Mouse (Mus musculus) MEL (cell line): ENCODE results near the gene Zfp622. TPM values are rescaled to one million over a fixed set of nuclear protein-coding genes. Genes with fewer than 3 reads are reported as not detected.

ENCODE experiments used
- DNase-seq: peaks from one replicate; pipeline ENCODE4 v3.0.0; 2011; ENCODE audit warnings: low read depth, low spot score
- H3K27ac ChIP-seq: 2 replicates; pipeline ENCODE4 v1.5.1; 2012; ENCODE audit warnings: low read depth, mild to moderate bottlenecking, control low read depth, low read length, moderate library complexity; ENCODE audit not compliant: control insufficient read depth
- H3K27me3 ChIP-seq, 2 experiments: fragments of 150-350 bp in 1 of 2; sonication (generic) in 1 of 2; 2 replicates each; pipeline ENCODE4 v1.6.1; 2012; ENCODE audit warnings: low read length in 2 of 2, mild to moderate bottlenecking in 2 of 2, improper control_type of control experiment in 1 of 2, moderate library complexity in 1 of 2; ENCODE audit not compliant: insufficient read depth in 2 of 2, control insufficient read depth in 1 of 2
- H3K36me3 ChIP-seq, 2 experiments: 2 replicates each; pipeline ENCODE4 v1.6.1; 2012 to 2014; ENCODE audit warnings: low read length in 2 of 2, improper control_type of control experiment in 1 of 2, inconsistent platforms in 1 of 2, mild to moderate bottlenecking in 1 of 2; ENCODE audit not compliant: insufficient read depth in 2 of 2, control insufficient read depth in 1 of 2
- H3K4me1 ChIP-seq, 2 experiments: fragments of 150-350 bp in 1 of 2; sonication (generic) in 1 of 2; 2 replicates each; pipeline ENCODE4 v1.6.1; 2012; ENCODE audit warnings: low read length in 2 of 2, improper control_type of control experiment in 1 of 2, mild to moderate bottlenecking in 1 of 2; ENCODE audit not compliant: insufficient read depth in 2 of 2, control insufficient read depth in 1 of 2
- H3K4me3 ChIP-seq, 2 experiments: fragments of 150-350 bp in 1 of 2; sonication (generic) in 1 of 2; 2 replicates each; pipeline ENCODE4 v1.5.1; 2012; ENCODE audit warnings: low read depth in 2 of 2, low read length in 2 of 2, mild to moderate bottlenecking in 2 of 2, moderate library complexity in 2 of 2, control low read depth in 1 of 2, improper control_type of control experiment in 1 of 2; ENCODE audit not compliant: control insufficient read depth in 1 of 2, insufficient read depth in 1 of 2
- H3K79me2 ChIP-seq: 2 replicates; pipeline ENCODE4 v1.6.1; 2012; ENCODE audit warnings: mild to moderate bottlenecking, low read length, moderate library complexity; ENCODE audit not compliant: control insufficient read depth, poor library complexity, insufficient read depth
- H3K9ac ChIP-seq: 2 replicates; pipeline ENCODE4 v1.6.1; 2012; ENCODE audit warnings: low read depth, mild to moderate bottlenecking, control low read depth, low read length, moderate library complexity; ENCODE audit not compliant: control insufficient read depth, poor library complexity, severe bottlenecking
- H3K9me3 ChIP-seq: fragments of 150-350 bp; sonication (generic); replicated peaks from 2 replicates; pipeline ENCODE4 v1.6.1; 2012; ENCODE audit warnings: mild to moderate bottlenecking, low read length, improper control_type of control experiment, moderate library complexity; ENCODE audit not compliant: insufficient read depth
- BHLHE40 ChIP-seq: IDR thresholded peaks from 2 replicates; pipeline ENCODE4 v1.6.1; 2012; ENCODE audit warnings: low read depth, mild to moderate bottlenecking, inconsistent platforms, low read length, improper control_type of control experiment, borderline replicate concordance
- CHD1 ChIP-seq: IDR thresholded peaks from 2 replicates; pipeline ENCODE4 v1.6.1; 2012; ENCODE audit warnings: low read depth, mild to moderate bottlenecking, inconsistent platforms, low read length, improper control_type of control experiment
- CHD2 ChIP-seq: IDR thresholded peaks from 2 replicates; pipeline ENCODE4 v1.6.1; 2011; ENCODE audit warnings: low read length, improper control_type of control experiment
- E2F4 ChIP-seq: IDR thresholded peaks from 2 replicates; pipeline ENCODE4 v1.6.1; 2011; ENCODE audit warnings: low read depth, low read length, improper control_type of control experiment, borderline replicate concordance
- ELF1 ChIP-seq: IDR thresholded peaks from 2 replicates; pipeline ENCODE4 v1.6.1; 2014; ENCODE audit warnings: low read depth, mild to moderate bottlenecking, inconsistent platforms, low read length, improper control_type of control experiment, moderate library complexity
- ETS1 ChIP-seq: IDR thresholded peaks from 2 replicates; pipeline ENCODE4 v1.6.1; 2012; ENCODE audit warnings: low read depth, mild to moderate bottlenecking, inconsistent platforms, low read length, improper control_type of control experiment, moderate library complexity
- GATA1 ChIP-seq: IDR thresholded peaks from 2 replicates; pipeline ENCODE4 v1.6.1; 2011; ENCODE audit warnings: low read depth, low read length, improper control_type of control experiment
- HCFC1 ChIP-seq: IDR thresholded peaks from 2 replicates; pipeline ENCODE4 v1.6.1; 2012; ENCODE audit warnings: low read depth, mild to moderate bottlenecking, inconsistent platforms, low read length, improper control_type of control experiment, moderate library complexity
- JUND ChIP-seq: IDR thresholded peaks from 2 replicates; pipeline ENCODE4 v1.6.1; 2011; ENCODE audit warnings: low read depth, mild to moderate bottlenecking, improper control_type of control experiment, low read length
- KAT2A ChIP-seq: conservative IDR thresholded peaks from 2 replicates; pipeline ENCODE4 v1.6.1; 2012; ENCODE audit warnings: low read depth, low read length, improper control_type of control experiment, inconsistent platforms
- MAFK ChIP-seq: IDR thresholded peaks from 2 replicates; pipeline ENCODE4 v1.6.1; 2011; ENCODE audit warnings: low read depth, mild to moderate bottlenecking, low read length, improper control_type of control experiment, borderline replicate concordance
- MAX ChIP-seq: IDR thresholded peaks from 2 replicates; pipeline ENCODE4 v1.6.1; 2011; ENCODE audit warnings: low read length, improper control_type of control experiment
- MAZ ChIP-seq: IDR thresholded peaks from 2 replicates; pipeline ENCODE4 v1.6.1; 2012; ENCODE audit warnings: low read depth, mild to moderate bottlenecking, inconsistent platforms, low read length, improper control_type of control experiment
- MEF2A ChIP-seq: IDR thresholded peaks from 2 replicates; pipeline ENCODE4 v1.6.1; 2014; ENCODE audit warnings: low read depth, mild to moderate bottlenecking, inconsistent platforms, low read length, improper control_type of control experiment; ENCODE audit not compliant: poor library complexity, insufficient replicate concordance, severe bottlenecking; ENCODE audit errors: extremely low read depth
- MXI1 ChIP-seq: IDR thresholded peaks from 2 replicates; pipeline ENCODE4 v1.6.1; 2011; ENCODE audit warnings: mild to moderate bottlenecking, low read depth, low read length, improper control_type of control experiment
- MYB ChIP-seq: IDR thresholded peaks from 2 replicates; pipeline ENCODE4 v1.6.1; 2011; ENCODE audit warnings: mild to moderate bottlenecking, low read depth, low read length, improper control_type of control experiment
- MYC ChIP-seq: IDR thresholded peaks from 2 replicates; pipeline ENCODE4 v1.6.1; 2011; ENCODE audit warnings: low read depth, mild to moderate bottlenecking, low read length, improper control_type of control experiment, moderate library complexity
- NELFE ChIP-seq: IDR thresholded peaks from 2 replicates; pipeline ENCODE4 v1.6.1; 2011; ENCODE audit warnings: low read depth, low read length, improper control_type of control experiment
- NRF1 ChIP-seq: IDR thresholded peaks from 2 replicates; pipeline ENCODE4 v1.6.1; 2014; ENCODE audit warnings: low read depth, mild to moderate bottlenecking, inconsistent platforms, low read length, improper control_type of control experiment, moderate library complexity; ENCODE audit not compliant: poor library complexity, insufficient read depth, severe bottlenecking
- POLR2A ChIP-seq, 2 experiments: IDR thresholded peaks; 2 replicates each; pipeline ENCODE4 v1.6.1; 2011 to 2012; ENCODE audit warnings: low read length in 2 of 2, mild to moderate bottlenecking in 2 of 2, control low read depth in 1 of 2, improper control_type of control experiment in 1 of 2, low read depth in 1 of 2, moderate library complexity in 1 of 2; ENCODE audit not compliant: control insufficient read depth in 1 of 2, insufficient read depth in 1 of 2, poor library complexity in 1 of 2
- POLR2AphosphoS2 ChIP-seq: IDR thresholded peaks from 2 replicates; pipeline ENCODE4 v1.6.1; 2011; ENCODE audit warnings: low read length, improper control_type of control experiment
- POLR2AphosphoS5 ChIP-seq: IDR thresholded peaks from 2 replicates; pipeline ENCODE4 v1.6.1; 2012; ENCODE audit warnings: low read depth, borderline replicate concordance, mild to moderate bottlenecking, inconsistent platforms, low read length, moderate library complexity, mixed read lengths
- RAD21 ChIP-seq: IDR thresholded peaks from 2 replicates; pipeline ENCODE4 v1.6.1; 2011; ENCODE audit warnings: mild to moderate bottlenecking, low read depth, low read length, improper control_type of control experiment
- SIN3A ChIP-seq: IDR thresholded peaks from 2 replicates; pipeline ENCODE4 v1.6.1; 2012; ENCODE audit warnings: low read length, improper control_type of control experiment, inconsistent platforms
- SMC3 ChIP-seq: IDR thresholded peaks from 2 replicates; pipeline ENCODE4 v1.6.1; 2011; ENCODE audit warnings: low read depth, low read length, improper control_type of control experiment
- TAL1 ChIP-seq: IDR thresholded peaks from 2 replicates; pipeline ENCODE4 v1.6.1; 2012; ENCODE audit warnings: mild to moderate bottlenecking, inconsistent platforms, low read length, moderate library complexity, mixed read lengths
- TBP ChIP-seq: IDR thresholded peaks from 2 replicates; pipeline ENCODE4 v1.8.0; 2011; ENCODE audit warnings: low read depth, low read length, improper control_type of control experiment
- TCF12 ChIP-seq: IDR thresholded peaks from 2 replicates; pipeline ENCODE4 v1.6.1; 2014; ENCODE audit warnings: low read depth, mild to moderate bottlenecking, inconsistent platforms, low read length, improper control_type of control experiment, moderate library complexity
- UBTF ChIP-seq: IDR thresholded peaks from 2 replicates; pipeline ENCODE4 v1.6.1; 2012; ENCODE audit warnings: low read depth, mild to moderate bottlenecking, inconsistent platforms, low read length, improper control_type of control experiment, moderate library complexity, borderline replicate concordance; ENCODE audit not compliant: insufficient read depth
- USF1 ChIP-seq: IDR thresholded peaks from 2 replicates; pipeline ENCODE4 v1.6.1; 2014; ENCODE audit warnings: low read depth, mild to moderate bottlenecking, inconsistent platforms, low read length, improper control_type of control experiment, moderate library complexity
- USF2 ChIP-seq, 2 experiments: IDR thresholded peaks; 2 replicates each; pipeline ENCODE4 v1.6.1; 2011 to 2012; ENCODE audit warnings: improper control_type of control experiment in 2 of 2, low read length in 2 of 2, borderline replicate concordance in 1 of 2, inconsistent platforms in 1 of 2, low read depth in 1 of 2, mild to moderate bottlenecking in 1 of 2; ENCODE audit not compliant: insufficient read depth in 1 of 2
- ZC3H11A ChIP-seq: IDR thresholded peaks from 2 replicates; pipeline ENCODE4 v1.6.1; 2012; ENCODE audit warnings: low read depth, mild to moderate bottlenecking, inconsistent platforms, low read length, improper control_type of control experiment
- ZKSCAN1 ChIP-seq: IDR thresholded peaks from 2 replicates; pipeline ENCODE4 v1.6.1; 2012; ENCODE audit warnings: low read depth, mild to moderate bottlenecking, inconsistent platforms, low read length, improper control_type of control experiment, moderate library complexity
- ZMIZ1 ChIP-seq: IDR thresholded peaks from 2 replicates; pipeline ENCODE4 v1.6.1; 2012; ENCODE audit warnings: low read depth, mild to moderate bottlenecking, inconsistent platforms, low read length, improper control_type of control experiment, moderate library complexity
- ZNF384 ChIP-seq: IDR thresholded peaks from 2 replicates; pipeline ENCODE4 v1.6.1; 2012; ENCODE audit warnings: low read depth, mild to moderate bottlenecking, inconsistent platforms, low read length, improper control_type of control experiment
- polyA plus RNA-seq, 2 experiments: library from polyadenylated mRNA; stranded (reverse) in 1 of 2; unstranded in 1 of 2; fragments of >175 nt in 1 of 2; fragments of >200 nt in 1 of 2; gene quantifications; 2 replicates each; pipeline versions ENCODE4 v1.2.1 to v1.2.4; 2012; ENCODE audit warnings: low replicate concordance in 2 of 2, low read depth in 1 of 2; ENCODE audit not compliant: insufficient read length in 2 of 2, insufficient read depth in 1 of 2, missing spikeins in 1 of 2
- total RNA-seq: library from RNA; depleted of rRNA; stranded (reverse); fragments of 300-350 nt; gene quantifications from 2 replicates; pipeline ENCODE4 v1.2.3, GENCODE M21; 2012; rRNA removed

The Zfp622 gene
- total RNA-seq: 66.8 and 77.2 TPM in 2 replicates
- 100 to 1,000 TPM in 1 of 2 experiments, not detected in 1; 106 TPM for polyA plus RNA-seq

GRCm38 (mm10) chr15:25984067-25984733 is at the start of gene Zfp622:
Gene Zfp622 (plus strand): TSS chr15:25984366.
- Histone ChIP-seq H3K27me3 (no peaks in the 10 kb centered on the region), H3K4me1 (peaks cover 0 to 14% of the 10 kb centered on the region in 2 experiments; a peak in 2 of 4 replicates), H3K36me3 (peaks cover 22 to 29% of the 10 kb centered on the region in 2 experiments), H3K4me3 (peak within 1 kb of the TSS; percentile 84 to 90), H3K9ac (peak within 1 kb of the TSS; percentile 93), H3K9me3 (no peaks in the 10 kb centered on the region), H3K79me2 (peaks cover 39% of the 10 kb centered on the region), H3K27ac (peak within 1 kb of the TSS; percentile 81)
- DNase-seq: peak; percentile 100
- no peak; the same call in 1 of the 2 replicates for TF ChIP-seq ZNF384
- no peak for TF ChIP-seq ZKSCAN1
- TF ChIP-seq E2F4: peak; percentile 78; the same call in 1 of the 2 replicates
- no peak for TF ChIP-seq MAX
- no peak for TF ChIP-seq CHD2
- peak; percentile 92 for TF ChIP-seq POLR2AphosphoS2
- no peak for TF ChIP-seq MYC
- TF ChIP-seq MEF2A: 0 out of 2 replicates have a peak, but pooled peaks have one; percentile 53
- TF ChIP-seq MAFK: no peak
- TF ChIP-seq ELF1: peak; percentile 97
- TF ChIP-seq NELFE: peak; percentile 96
- no peak for TF ChIP-seq RAD21
- no peak for TF ChIP-seq USF2 (IDR thresholded peaks at IDR 0.05; ENCODE audit: borderline replicate concordance in 1 of 2, insufficient read depth in 1 of 2, low read depth in 1 of 2, low read length in 2 of 2)
- peak; percentile 81 for TF ChIP-seq MXI1
- TF ChIP-seq USF1: 0 out of 2 replicates have a peak, but pooled peaks have one; percentile 30
- peak; percentile 72 for TF ChIP-seq KAT2A
- no peak for TF ChIP-seq MYB
- TF ChIP-seq HCFC1: peak; percentile 95
- TF ChIP-seq UBTF: no peak
- TF ChIP-seq ETS1: peak; percentile 91
- no peak for TF ChIP-seq JUND
- no peak; the same call in 1 of the 2 replicates for TF ChIP-seq MAZ
- TF ChIP-seq CHD1: no peak
- no peak for TF ChIP-seq BHLHE40
- peak; percentile 70 to 95 for TF ChIP-seq POLR2A (IDR thresholded peaks at IDR 0.05; ENCODE audit: control insufficient read depth in 1 of 2, insufficient read depth in 1 of 2, low read depth in 1 of 2, low read length in 2 of 2, poor library complexity in 1 of 2)
- peak; percentile 3; the same call in 1 of the 2 replicates for TF ChIP-seq ZC3H11A
- peak; percentile 42; the same call in 1 of the 2 replicates for TF ChIP-seq POLR2AphosphoS5
- no peak for TF ChIP-seq SMC3
- 0 out of 2 replicates have a peak, but pooled peaks have one; percentile 33 for TF ChIP-seq TCF12
- TF ChIP-seq SIN3A: peak; percentile 92
- TF ChIP-seq TBP: peak; percentile 97
- no peak for TF ChIP-seq TAL1
- no peak for TF ChIP-seq GATA1
- no peak for TF ChIP-seq NRF1
- TF ChIP-seq ZMIZ1: peak; percentile 89
